Mouse (Mus musculus) intestine, embryonic 14.5 days (tissue): ENCODE measurements around the gene Pde3b. TPM values are rescaled to one million over a fixed set of nuclear protein-coding genes. Genes with fewer than 3 reads are reported as not detected.

ENCODE experiments used
- ATAC-seq: fragments of 200-750 bp; cut with Nextera tagmentation; replicated peaks from 2 replicates; pipeline ENCODE4 v1.8.0; 2017; ENCODE audit warnings: low read depth, moderate number of reproducible peaks, moderate TSS enrichment, moderate library complexity; ENCODE audit not compliant: low FRiP score, low TSS enrichment
- DNase-seq: peaks from one replicate; pipeline ENCODE4 v3.0.0-alpha.2; 2018; ENCODE audit warnings: low spot score
- H3K27ac ChIP-seq: fragments of 300-500 bp; sonication (generic); 2 replicates; pipeline ENCODE4 v1.5.1; 2014; ENCODE audit warnings: low read depth, mild to moderate bottlenecking, control low read depth
- H3K27me3 ChIP-seq: fragments of 300-500 bp; sonication (generic); replicated peaks from 2 replicates; pipeline ENCODE4 v1.6.1; 2014; ENCODE audit warnings: low read length, control low read depth; ENCODE audit not compliant: control insufficient read depth, insufficient read depth
- H3K36me3 ChIP-seq: fragments of 300-500 bp; sonication (generic); 2 replicates; pipeline ENCODE4 v1.6.1; 2014; ENCODE audit warnings: low read length, control low read depth; ENCODE audit not compliant: control insufficient read depth, insufficient read depth
- H3K4me1 ChIP-seq: fragments of 300-500 bp; sonication (generic); replicated peaks from 2 replicates; pipeline ENCODE4 v1.6.1; 2014; ENCODE audit warnings: low read length, control low read depth, mixed read lengths; ENCODE audit not compliant: control insufficient read depth, insufficient read depth
- H3K4me2 ChIP-seq: fragments of 300-500 bp; sonication (generic); 2 replicates; pipeline ENCODE4 v1.6.1; 2014; ENCODE audit warnings: low read length
- H3K4me3 ChIP-seq: fragments of 300-500 bp; sonication (generic); 2 replicates; pipeline ENCODE4 v1.5.1; 2014; ENCODE audit warnings: low read depth, low read length, control low read depth, mixed read lengths
- H3K9ac ChIP-seq: fragments of 300-500 bp; sonication (generic); 2 replicates; pipeline ENCODE4 v1.6.1; 2014; ENCODE audit warnings: mild to moderate bottlenecking, low read length
- H3K9me3 ChIP-seq: fragments of 300-500 bp; sonication (generic); 2 replicates; pipeline ENCODE4 v1.6.1; 2016; ENCODE audit warnings: low read length, control low read depth; ENCODE audit not compliant: control insufficient read depth
- WGBS: fragments of 180-500 bp; shearing (Covaris S2); extraction: QIAGEN DNeasy Blood & Tissue Kit; methylation state at CpG from one replicate; pipeline ENCODE4 v1.1.7; 2014; 5-methylcytosine and 5-hydroxymethylcytosine counted together
- polyA plus RNA-seq: library from polyadenylated mRNA; unstranded; fragments of >200 nt; fragmentation: Nextera tagmentation; extraction: Ambion mirVana; gene quantifications from 2 replicates; pipeline ENCODE4 v1.2.1, GENCODE M21; 2014

The Pde3b gene
- polyA plus RNA-seq, 1 experiment from 2014 or later: 8.4 TPM

- H3K9me3 ChIP-seq: no peaks in the 10 kb centered on the region
- ATAC-seq: no peak
- WGBS: 43% methylated on average over 3 of the region's 3 CpGs
- H3K36me3 ChIP-seq: no peaks in the 10 kb centered on the region
- H3K4me1 ChIP-seq: no peaks in the 10 kb centered on the region
- H3K27ac ChIP-seq: no peak overlapping the region
- no peak overlapping the region for H3K4me2 ChIP-seq
- H3K9ac ChIP-seq: no peak overlapping the region
- H3K27me3 ChIP-seq: no peaks in the 10 kb centered on the region
- no peak overlapping the region for H3K4me3 ChIP-seq
- no peak for DNase-seq
Measured at GRCm38 (mm10) chr7:114576931-114577330, 161.8 kb downstream of the Pde3b start.

- Histone ChIP-seq H3K4me3 (no peak overlapping the region), H3K4me1 (no peaks in the 10 kb centered on the region), H3K36me3 (no peaks in the 10 kb centered on the region), H3K4me2 (no peak overlapping the region), H3K27me3 (no peaks in the 10 kb centered on the region), H3K9me3 (no peaks in the 10 kb centered on the region), H3K9ac (no peak overlapping the region), H3K27ac (no peak overlapping the region)
- 33% methylated on average over 1 of the region's 1 CpGs for WGBS
- ATAC-seq: no peak
- DNase-seq: no peak
Measured at GRCm38 (mm10) chr7:114577665-114578064, 162.6 kb downstream of the Pde3b start.

GRCm38 (mm10) chr7:114580426-114580825 is 165.3 kb downstream of the Pde3b start:
- H3K27me3 ChIP-seq: no peaks in the 10 kb centered on the region
- peak; percentile 69 for DNase-seq
- no peak overlapping the region for H3K4me3 ChIP-seq
- no peak overlapping the region for H3K27ac ChIP-seq
- no peaks in the 10 kb centered on the region for H3K36me3 ChIP-seq
- WGBS: 3% methylated on average over 4 of the region's 4 CpGs
- H3K9ac ChIP-seq: no peak overlapping the region
- no peaks in the 10 kb centered on the region for H3K4me1 ChIP-seq
- no peaks in the 10 kb centered on the region for H3K9me3 ChIP-seq
- H3K4me2 ChIP-seq: no peak overlapping the region
- no peak for ATAC-seq

GRCm38 (mm10) chr7:114581200-114581599 is 166.1 kb downstream of the Pde3b start:
- H3K4me2 ChIP-seq: no peak overlapping the region
- DNase-seq (no peak), ATAC-seq (no peak)
- no peaks in the 10 kb centered on the region for H3K27me3 ChIP-seq
- H3K9ac ChIP-seq: no peak overlapping the region
- H3K4me3 ChIP-seq: no peak overlapping the region
- H3K4me1 ChIP-seq: no peaks in the 10 kb centered on the region
- no peaks in the 10 kb centered on the region for H3K36me3 ChIP-seq
- H3K9me3 ChIP-seq: no peaks in the 10 kb centered on the region
- WGBS: 81% methylated on average over 5 of the region's 5 CpGs
- no peak overlapping the region for H3K27ac ChIP-seq

- no peaks in the 10 kb centered on the region for H3K36me3 ChIP-seq
- no peak overlapping the region for H3K4me3 ChIP-seq
- H3K27me3 ChIP-seq: no peaks in the 10 kb centered on the region
- no peak overlapping the region for H3K27ac ChIP-seq
- 61% methylated on average over 2 of the region's 2 CpGs for WGBS
- H3K9ac ChIP-seq: no peak overlapping the region
- DNase-seq (no peak), ATAC-seq (no peak)
- no peak overlapping the region for H3K4me2 ChIP-seq
- H3K4me1 ChIP-seq: no peaks in the 10 kb centered on the region
- H3K9me3 ChIP-seq: no peaks in the 10 kb centered on the region
Measured at GRCm38 (mm10) chr7:114582441-114582840, 167.4 kb downstream of the Pde3b start.

Other genes starting within 250 kb of the Pde3b start
- gene Copb1, start 160.6 kb upstream of the Pde3b start, polyA plus RNA-seq: 116 and 122 TPM in 2 replicates
- 395 and 399 TPM in 2 replicates for gene Psma1, start 139.2 kb upstream of the Pde3b start, polyA plus RNA-seq
- 2.4 and 2.7 TPM in 2 replicates for gene Cyp2r1, start 147.7 kb downstream of the Pde3b start, polyA plus RNA-seq
- 1.2 and 2.4 TPM in 2 replicates for gene Calca, start 221.1 kb downstream of the Pde3b start, polyA plus RNA-seq